Mouse (Mus musculus) thymus, adult 2 months (tissue): Measurements from ENCODE around the gene Gdnf.

Experiments used
- CTCF ChIP-seq: fragments of 200-500 bp; IDR thresholded peaks from 2 replicates; pipeline ENCODE4 v1.5.1; 2012; ENCODE audit warnings: mild to moderate bottlenecking, control low read depth, low read length, moderate library complexity, borderline replicate concordance; ENCODE audit not compliant: control insufficient read depth, poor library complexity, insufficient read depth; ENCODE audit errors: extremely low read depth
- POLR2A ChIP-seq: fragments of 200-500 bp; IDR thresholded peaks from 2 replicates; pipeline ENCODE4 v1.6.1; 2012; ENCODE audit warnings: mild to moderate bottlenecking, low read length, control low read depth, moderate library complexity; ENCODE audit not compliant: control insufficient read depth, poor library complexity, insufficient read depth; ENCODE audit errors: extremely low read depth

- no peak for TF ChIP-seq POLR2A
- no peak for TF ChIP-seq CTCF
Observed at GRCm38 (mm10) chr15:7841664-7842063, 31.0 kb downstream of the Gdnf start.
